Mouse (Mus musculus): ENCODE measurements around the gene Eppin. TPM values are rescaled to one million over a fixed set of nuclear protein-coding genes. Genes with fewer than 3 reads are reported as not detected.

Eppin gene
- not detected in 4 replicates for total RNA-seq (2023)

GRCm38 (mm10) chr2:164593494-164593893 lies at the start of gene Eppin:
Eppin (minus strand) TSS chr2:164593594.

GRCm38 (mm10) chr2:164638696-164639095 lies 45.3 kb upstream of the Eppin start, which contains the start of gene Wfdc16:
Wfdc16 (minus strand) TSS chr2:164638796.

GRCm38 (mm10) chr2:164613471-164613870 lies 20.1 kb upstream of the Eppin start, which contains the start of the genes Wfdc6b and Wfdc8:
Wfdc6b (plus strand) TSS chr2:164613522.
Wfdc8 (minus strand) TSS chr2:164613626.

GRCm38 (mm10) chr2:164585025-164585725 lies 8.2 kb downstream of the Eppin start, which contains the start of gene Wfdc6a:
Wfdc6a (minus strand) TSS chr2:164585447.

GRCm38 (mm10) chr2:164573359-164573758 lies 20.0 kb downstream of the Eppin start, which contains the start of gene Spint3:
Spint3 (minus strand) TSS chr2:164573459.

GRCm38 (mm10) chr2:164562391-164563188 lies 30.8 kb downstream of the Eppin start, which contains the start of gene Wfdc2:
Wfdc2 (plus strand) TSS chr2:164562413.

Other genes starting within 250 kb of the Eppin start
- 4.5 to 7.4 TPM (median 7.1 TPM) in 4 replicates for gene Slpi, start 204.5 kb downstream of the Eppin start, total RNA-seq (2023)
- gene Rbpjl, start 190.5 kb downstream of the Eppin start, total RNA-seq (2023), result 0.54 to 0.64 TPM (median 0.60 TPM) in 3 of 4 replicates, not detected in the other
- 0.18 to 0.46 TPM (median 0.39 TPM) in 4 replicates for gene Matn4, start 188.4 kb downstream of the Eppin start, total RNA-seq (2023)
- gene Sdc4, start 149.7 kb downstream of the Eppin start, total RNA-seq (2023), result 166 to 182 TPM (median 177 TPM) in 4 replicates
- 54.0 to 63.8 TPM (median 57.4 TPM) in 4 replicates for gene Sys1, start 136.6 kb downstream of the Eppin start, total RNA-seq (2023)
- gene Gm20458, start 132.6 kb downstream of the Eppin start, total RNA-seq (2023), result 1.6 to 4.9 TPM in 2 of 4 replicates, not detected in the others
- not detected in 4 replicates for gene Trp53tg5, start 119.9 kb downstream of the Eppin start, total RNA-seq (2023)
- 2.6 to 8.5 TPM (median 4.7 TPM) in 4 replicates for gene Dbndd2, start 107.5 kb downstream of the Eppin start, total RNA-seq (2023)
- 66.6 to 71.3 TPM (median 70.8 TPM) in 4 replicates for gene Pigt, start 96.1 kb downstream of the Eppin start, total RNA-seq (2023)
- gene Wfdc2, start 31.2 kb downstream of the Eppin start, total RNA-seq (2023), result not detected in 4 replicates
- not detected in 4 replicates for gene Spint3, start 20.1 kb downstream of the Eppin start, total RNA-seq (2023)
- not detected in 4 replicates for gene Wfdc6a, start 8.1 kb downstream of the Eppin start, total RNA-seq (2023)
- gene Wfdc6b, start 19.9 kb upstream of the Eppin start, total RNA-seq (2023), result not detected in 4 replicates
- gene Wfdc8, start 20.0 kb upstream of the Eppin start, total RNA-seq (2023), result not detected in 4 replicates
- not detected in 4 replicates for gene Wfdc16, start 45.2 kb upstream of the Eppin start, total RNA-seq (2023)
- 1.5 TPM in 1 of 4 replicates, not detected in the others for gene Wfdc10, start 62.5 kb upstream of the Eppin start, total RNA-seq (2023)
- not detected in 4 replicates for gene Wfdc9, start 63.0 kb upstream of the Eppin start, total RNA-seq (2023)
- gene Wfdc11, start 80.5 kb upstream of the Eppin start, total RNA-seq (2023), result not detected in 4 replicates
- not detected in 4 replicates for gene Wfdc13, start 91.5 kb upstream of the Eppin start, total RNA-seq (2023)
- not detected in 4 replicates for gene Spint4, start 104.9 kb upstream of the Eppin start, total RNA-seq (2023)
- gene Spint5, start 121.7 kb upstream of the Eppin start, total RNA-seq (2023), result not detected in 4 replicates
- gene Wfdc3, start 152.3 kb upstream of the Eppin start, total RNA-seq (2023), result not detected in 4 replicates
- gene Dnttip1, start 152.4 kb upstream of the Eppin start, total RNA-seq (2023), result 38.4 to 45.2 TPM (median 42.9 TPM) in 4 replicates
- 1.7 to 4.0 TPM (median 2.7 TPM) in 4 replicates for gene Ube2c, start 176.3 kb upstream of the Eppin start, total RNA-seq (2023)
- gene Tnnc2, start 186.4 kb upstream of the Eppin start, total RNA-seq (2023), result not detected in 4 replicates
- gene Snx21, start 192.2 kb upstream of the Eppin start, total RNA-seq (2023), result 0.46 to 0.97 TPM (median 0.70 TPM) in 4 replicates
- 53.7 to 69.6 TPM (median 60.6 TPM) in 4 replicates for gene Acot8, start 211.3 kb upstream of the Eppin start, total RNA-seq (2023)
- gene Zswim3, start 211.5 kb upstream of the Eppin start, total RNA-seq (2023), result 3.2 to 4.0 TPM (median 3.6 TPM) in 4 replicates
- 8.4 to 9.0 TPM (median 8.5 TPM) in 4 replicates for gene Zswim1, start 229.1 kb upstream of the Eppin start, total RNA-seq (2023)
- gene Spata25, start 234.9 kb upstream of the Eppin start, total RNA-seq (2023), result 1.2 to 2.3 TPM (median 1.2 TPM) in 3 of 4 replicates, not detected in the other
- 189 to 200 TPM (median 195 TPM) in 4 replicates for gene Ctsa, start 239.3 kb upstream of the Eppin start, total RNA-seq (2023)
- gene Neurl2, start 239.9 kb upstream of the Eppin start, total RNA-seq (2023), result 3.8 to 5.6 TPM (median 4.9 TPM) in 4 replicates